Mouse (Mus musculus) midbrain, embryonic 14.5 days (tissue): Measurements from ENCODE around the gene Prkar1a. TPM values are rescaled to one million over a fixed set of nuclear protein-coding genes. Genes with fewer than 3 reads are reported as not detected.
A peak's percentile ranks its signal among the peaks of the same experiment; 100 is the strongest.

ENCODE experiments used
- ATAC-seq: fragments of 200-750 bp; cut with Nextera tagmentation; 2 replicates; pipeline ENCODE4 v1.8.0; 2017; ENCODE audit warnings: moderate number of reproducible peaks, moderate library complexity; ENCODE audit not compliant: low FRiP score, low TSS enrichment
- DNase-seq: peaks from one replicate; pipeline ENCODE4 v3.0.0-alpha.2; 2015
- H3K27ac ChIP-seq: fragments of 300-500 bp; sonication (generic); replicated peaks from 2 replicates; pipeline ENCODE4 v1.5.1; 2014; ENCODE audit warnings: mild to moderate bottlenecking, low read depth, low read length, moderate library complexity
- H3K27me3 ChIP-seq: fragments of 300-500 bp; sonication (generic); 2 replicates; pipeline ENCODE4 v1.6.1; 2014; ENCODE audit warnings: low read length, control low read depth, mixed read lengths; ENCODE audit not compliant: control insufficient read depth, insufficient read depth
- H3K36me3 ChIP-seq: fragments of 300-500 bp; sonication (generic); 2 replicates; pipeline ENCODE4 v1.6.1; 2014; ENCODE audit warnings: low read length, control low read depth; ENCODE audit not compliant: control insufficient read depth, insufficient read depth
- H3K4me1 ChIP-seq: fragments of 300-500 bp; sonication (generic); 2 replicates; pipeline ENCODE4 v1.6.1; 2014; ENCODE audit warnings: mild to moderate bottlenecking, antibody characterized with exemption, low read length, control low read depth; ENCODE audit not compliant: control insufficient read depth, insufficient read depth
- H3K4me2 ChIP-seq: fragments of 300-500 bp; sonication (generic); 2 replicates; pipeline ENCODE4 v1.6.1; 2014; ENCODE audit warnings: mild to moderate bottlenecking, low read length, moderate library complexity
- H3K4me3 ChIP-seq: fragments of 300-500 bp; sonication (generic); replicated peaks from 2 replicates; pipeline ENCODE4 v1.5.1; 2014; ENCODE audit warnings: low read depth, low read length
- H3K9ac ChIP-seq: fragments of 300-500 bp; sonication (generic); replicated peaks from 2 replicates; pipeline ENCODE4 v1.6.1; 2014; ENCODE audit warnings: mild to moderate bottlenecking, low read length, moderate library complexity
- H3K9me3 ChIP-seq: fragments of 300-500 bp; sonication (generic); 2 replicates; pipeline ENCODE4 v1.6.1; 2016; ENCODE audit warnings: low read length, control low read depth, mixed read lengths; ENCODE audit not compliant: control insufficient read depth
- WGBS: fragments of 180-500 bp; shearing (Covaris S2); extraction: QIAGEN DNeasy Blood & Tissue Kit; methylation state at CpG from one replicate; pipeline ENCODE4 v1.1.7; 2014; 5-methylcytosine and 5-hydroxymethylcytosine counted together
- polyA plus RNA-seq: library from polyadenylated mRNA; unstranded; fragments of >200 nt; fragmentation: Nextera tagmentation; extraction: Ambion mirVana; gene quantifications from 2 replicates; pipeline ENCODE4 v1.2.1, GENCODE M21; 2014

Gene Prkar1a
- polyA plus RNA-seq, 1 experiment from 2014 or later: 582 TPM

DNA sequence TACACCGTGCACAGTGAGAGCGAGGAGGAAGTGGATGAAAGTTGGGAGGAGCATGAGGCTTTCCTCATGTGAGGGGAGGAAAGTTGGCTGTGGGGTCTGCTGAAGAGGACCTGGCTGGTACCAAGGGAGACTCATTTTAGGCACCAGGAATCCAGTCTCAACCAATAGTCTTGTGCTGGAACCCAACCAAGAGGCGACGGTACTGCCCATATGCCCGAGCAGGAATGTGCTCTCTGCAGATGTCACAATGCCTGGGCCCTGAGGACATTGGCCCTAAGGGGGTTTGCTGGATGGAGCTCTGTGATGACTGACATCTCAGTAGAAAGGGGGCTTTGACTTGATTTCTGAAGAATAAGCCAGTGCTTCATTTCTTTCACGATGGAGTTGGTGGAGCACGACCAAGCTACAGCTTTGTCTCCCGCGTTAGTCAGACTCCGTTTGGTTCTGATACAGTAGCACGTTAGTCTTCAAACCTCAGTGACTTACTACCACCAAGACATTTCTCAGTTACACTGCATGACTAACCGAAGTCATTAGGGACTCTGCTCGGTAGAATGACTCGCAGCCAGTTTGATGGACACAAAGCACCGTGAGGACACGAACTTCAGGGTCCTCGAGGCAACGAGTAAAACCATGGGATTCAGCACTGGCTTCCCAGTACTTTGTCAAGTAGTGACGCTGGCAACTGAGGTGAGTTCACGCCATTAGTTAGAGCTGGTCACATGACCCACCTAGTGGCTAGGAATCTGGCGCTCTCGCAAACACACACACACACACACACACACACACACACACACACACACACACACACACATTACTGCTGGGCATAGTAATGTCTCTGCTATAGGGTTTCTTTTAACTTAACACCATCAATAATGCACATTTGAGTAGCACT lies 55.4 kb downstream of the Prkar1a start:
- Histone ChIP-seq H3K4me2 (no peak overlapping the region), H3K27me3 (no peaks in the 10 kb centered on the region), H3K27ac (0 out of 2 replicates have a peak overlapping the region, but pooled peaks have one; percentile 13), H3K4me1 (no peaks in the 10 kb centered on the region), H3K4me3 (no peak overlapping the region), H3K9ac (no peak overlapping the region), H3K9me3 (no peaks in the 10 kb centered on the region), H3K36me3 (no peaks in the 10 kb centered on the region)
- 84% methylated on average over 22 of the region's 22 CpGs for WGBS
- no peak for DNase-seq
- ATAC-seq: no peak

DNA sequence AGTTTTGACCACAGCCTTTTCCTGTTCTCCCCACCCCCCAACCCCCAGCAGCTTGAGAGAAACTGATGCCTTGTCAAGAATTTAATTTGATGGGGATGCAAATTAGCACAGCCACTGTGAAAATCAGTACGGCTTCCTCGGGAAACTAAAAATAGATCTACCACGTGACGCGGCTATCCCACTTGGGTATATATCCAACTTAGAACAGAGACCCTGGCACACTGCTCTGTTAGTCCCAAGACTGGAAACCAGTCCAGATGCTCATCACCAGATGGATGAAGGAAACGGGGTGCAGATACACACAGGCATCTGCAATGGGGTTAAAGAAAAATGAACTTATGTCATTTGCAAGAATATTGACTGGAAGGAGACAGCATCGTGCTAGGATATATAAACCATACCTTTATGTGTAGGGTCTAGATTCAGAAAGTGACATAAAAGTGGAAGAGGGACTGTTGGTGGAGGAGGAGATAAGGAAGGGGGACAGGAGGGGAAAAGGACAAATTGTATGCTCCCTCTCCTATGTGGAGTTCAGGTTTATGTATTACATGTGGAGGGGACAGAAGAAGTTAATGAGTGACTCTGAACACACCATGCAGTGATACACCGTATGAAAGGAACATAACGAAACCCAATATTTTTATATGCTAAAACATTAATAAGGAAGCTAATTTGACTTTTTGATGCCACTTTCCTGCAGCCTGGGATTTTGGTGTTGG lies 56.3 kb downstream of the Prkar1a start:
- Histone ChIP-seq H3K36me3 (no peaks in the 10 kb centered on the region), H3K27me3 (no peaks in the 10 kb centered on the region), H3K9me3 (no peaks in the 10 kb centered on the region), H3K9ac (no peak overlapping the region), H3K27ac (no peak overlapping the region), H3K4me3 (no peak overlapping the region), H3K4me2 (no peak overlapping the region), H3K4me1 (no peaks in the 10 kb centered on the region)
- 83% methylated on average over 9 of the region's 9 CpGs for WGBS
- ATAC-seq (no peak), DNase-seq (no peak)

DNA sequence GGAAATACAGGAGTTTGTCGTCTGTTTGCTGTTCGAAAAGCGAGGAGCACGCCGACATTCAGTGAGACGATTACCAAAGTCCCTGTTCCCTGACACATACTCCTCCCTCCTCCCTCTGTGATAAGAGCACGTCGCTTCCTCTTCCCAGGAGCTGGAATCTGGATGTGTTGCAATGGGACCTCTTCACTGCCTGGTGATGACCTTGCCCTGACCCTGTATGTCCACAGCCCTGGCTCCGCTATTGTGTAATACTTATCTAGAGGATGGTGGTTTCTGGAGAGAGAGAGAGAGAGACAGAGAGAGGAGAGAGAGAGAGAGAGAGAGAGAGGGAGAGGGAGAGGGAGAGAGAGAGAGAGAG lies 56.8 kb downstream of the Prkar1a start:
- WGBS: 81% methylated on average over 9 of the region's 9 CpGs
- DNase-seq (no peak), ATAC-seq (no peak)
- H3K4me1 ChIP-seq: no peaks in the 10 kb centered on the region
- no peak overlapping the region for H3K27ac ChIP-seq
- H3K9ac ChIP-seq: no peak overlapping the region
- H3K9me3 ChIP-seq: no peaks in the 10 kb centered on the region
- H3K36me3 ChIP-seq: no peaks in the 10 kb centered on the region
- H3K4me3 ChIP-seq: no peak overlapping the region
- no peak overlapping the region for H3K4me2 ChIP-seq
- H3K27me3 ChIP-seq: no peaks in the 10 kb centered on the region

DNA sequence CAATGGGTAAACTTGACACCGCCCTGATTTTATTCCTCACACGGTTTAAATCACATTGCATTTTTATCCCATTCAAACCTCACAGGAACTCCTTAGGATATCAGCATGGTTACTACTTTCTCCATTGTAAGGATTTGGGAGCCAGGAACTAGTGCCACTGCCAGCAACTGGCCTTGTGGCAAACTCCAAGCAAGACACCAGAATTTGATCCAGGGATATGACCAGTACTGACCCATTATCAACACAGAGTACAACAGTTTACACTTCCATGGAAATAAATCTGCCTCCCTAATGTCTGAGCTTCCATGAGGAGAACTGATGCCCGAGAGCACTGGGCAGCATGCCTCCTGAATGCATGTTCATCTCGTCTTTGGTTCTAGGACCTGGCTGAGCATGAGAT lies 57.4 kb downstream of the Prkar1a start:
- no peaks in the 10 kb centered on the region for H3K27me3 ChIP-seq
- WGBS: 89% methylated on average over 4 of the region's 4 CpGs
- H3K9me3 ChIP-seq: no peaks in the 10 kb centered on the region
- H3K4me3 ChIP-seq: no peak overlapping the region
- no peak overlapping the region for H3K9ac ChIP-seq
- DNase-seq (no peak), ATAC-seq (no peak)
- H3K4me1 ChIP-seq: no peaks in the 10 kb centered on the region
- no peak overlapping the region for H3K4me2 ChIP-seq
- no peaks in the 10 kb centered on the region for H3K36me3 ChIP-seq
- no peak overlapping the region for H3K27ac ChIP-seq

DNA sequence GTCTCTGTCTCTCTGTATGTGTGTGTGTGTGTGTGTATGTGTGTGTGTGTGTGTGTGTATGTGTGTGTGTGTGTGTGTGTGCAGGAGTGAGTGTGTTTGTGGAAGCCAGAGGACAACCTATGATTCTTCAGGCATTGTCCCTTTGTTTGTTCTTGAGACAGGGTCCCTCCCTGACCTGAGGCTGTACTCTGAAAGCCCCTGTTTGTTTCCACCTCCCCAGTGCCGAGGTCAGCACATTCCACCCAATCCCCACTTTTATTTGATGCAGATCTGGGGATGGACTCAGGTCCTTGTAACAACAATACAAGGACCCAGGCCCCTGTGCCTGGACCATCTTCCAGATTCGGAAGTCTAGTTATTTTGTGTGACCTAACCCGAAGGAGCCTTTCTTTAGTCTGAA lies 58.2 kb downstream of the Prkar1a start:
- no peaks in the 10 kb centered on the region for H3K36me3 ChIP-seq
- WGBS: 74% methylated on average over 3 of the region's 3 CpGs
- no peaks in the 10 kb centered on the region for H3K9me3 ChIP-seq
- DNase-seq: no peak
- H3K4me2 ChIP-seq: no peak overlapping the region
- no peaks in the 10 kb centered on the region for H3K4me1 ChIP-seq
- no peak overlapping the region for H3K9ac ChIP-seq
- ATAC-seq: no peak
- no peak overlapping the region for H3K4me3 ChIP-seq
- H3K27ac ChIP-seq: no peak overlapping the region
- no peaks in the 10 kb centered on the region for H3K27me3 ChIP-seq

DNA sequence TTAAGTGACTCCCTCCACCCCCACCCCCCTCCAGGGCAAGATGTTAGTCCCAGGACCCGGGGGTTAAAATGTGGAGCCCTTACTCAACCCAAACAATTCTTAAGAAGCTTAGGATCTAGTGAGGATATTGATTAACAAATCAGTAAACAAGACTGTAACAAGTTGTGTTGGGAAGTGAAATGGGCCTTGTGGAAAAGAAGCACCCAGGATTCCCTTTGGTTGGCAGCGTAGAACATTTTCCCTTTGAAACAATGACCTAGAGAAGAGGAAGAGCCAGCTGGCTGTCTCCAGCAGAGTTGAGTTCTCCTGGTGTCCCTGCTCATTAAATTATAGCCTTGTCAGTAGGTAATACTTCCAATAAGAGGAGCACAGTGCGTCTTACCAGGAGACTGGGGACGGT lies 59.6 kb downstream of the Prkar1a start:
- Histone ChIP-seq H3K27me3 (no peaks in the 10 kb centered on the region), H3K4me1 (no peaks in the 10 kb centered on the region), H3K36me3 (no peaks in the 10 kb centered on the region), H3K4me2 (no peak overlapping the region), H3K4me3 (no peak overlapping the region), H3K9me3 (no peaks in the 10 kb centered on the region), H3K27ac (no peak overlapping the region), H3K9ac (no peak overlapping the region)
- ATAC-seq (no peak), DNase-seq (no peak)
- WGBS: 93% methylated on average over 4 of the region's 4 CpGs

DNA sequence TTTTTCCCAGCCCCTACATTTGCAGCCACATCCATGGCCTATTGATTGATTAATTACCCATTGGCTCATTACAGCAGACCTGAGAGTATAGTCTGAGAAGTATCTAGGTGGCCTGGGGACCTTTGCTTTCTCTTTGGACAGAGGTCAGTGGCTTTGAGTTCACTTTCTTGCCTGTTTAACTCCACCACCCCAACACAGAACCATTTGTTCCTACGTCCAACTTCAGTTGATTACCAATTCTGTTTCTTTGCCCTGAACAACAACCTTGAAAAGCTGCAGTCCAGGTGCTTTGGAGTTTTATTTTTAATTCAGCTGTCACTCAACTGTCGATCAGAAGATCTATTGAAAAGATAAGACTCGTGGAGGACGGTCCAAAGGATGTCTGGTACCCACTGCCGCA lies 60.3 kb downstream of the Prkar1a start:
- Histone ChIP-seq H3K9me3 (no peaks in the 10 kb centered on the region), H3K9ac (no peak overlapping the region), H3K4me1 (no peaks in the 10 kb centered on the region), H3K27ac (no peak overlapping the region), H3K36me3 (no peaks in the 10 kb centered on the region), H3K4me3 (no peak overlapping the region), H3K27me3 (no peaks in the 10 kb centered on the region), H3K4me2 (no peak overlapping the region)
- 79% methylated on average over 5 of the region's 5 CpGs for WGBS
- ATAC-seq (no peak), DNase-seq (no peak)

DNA sequence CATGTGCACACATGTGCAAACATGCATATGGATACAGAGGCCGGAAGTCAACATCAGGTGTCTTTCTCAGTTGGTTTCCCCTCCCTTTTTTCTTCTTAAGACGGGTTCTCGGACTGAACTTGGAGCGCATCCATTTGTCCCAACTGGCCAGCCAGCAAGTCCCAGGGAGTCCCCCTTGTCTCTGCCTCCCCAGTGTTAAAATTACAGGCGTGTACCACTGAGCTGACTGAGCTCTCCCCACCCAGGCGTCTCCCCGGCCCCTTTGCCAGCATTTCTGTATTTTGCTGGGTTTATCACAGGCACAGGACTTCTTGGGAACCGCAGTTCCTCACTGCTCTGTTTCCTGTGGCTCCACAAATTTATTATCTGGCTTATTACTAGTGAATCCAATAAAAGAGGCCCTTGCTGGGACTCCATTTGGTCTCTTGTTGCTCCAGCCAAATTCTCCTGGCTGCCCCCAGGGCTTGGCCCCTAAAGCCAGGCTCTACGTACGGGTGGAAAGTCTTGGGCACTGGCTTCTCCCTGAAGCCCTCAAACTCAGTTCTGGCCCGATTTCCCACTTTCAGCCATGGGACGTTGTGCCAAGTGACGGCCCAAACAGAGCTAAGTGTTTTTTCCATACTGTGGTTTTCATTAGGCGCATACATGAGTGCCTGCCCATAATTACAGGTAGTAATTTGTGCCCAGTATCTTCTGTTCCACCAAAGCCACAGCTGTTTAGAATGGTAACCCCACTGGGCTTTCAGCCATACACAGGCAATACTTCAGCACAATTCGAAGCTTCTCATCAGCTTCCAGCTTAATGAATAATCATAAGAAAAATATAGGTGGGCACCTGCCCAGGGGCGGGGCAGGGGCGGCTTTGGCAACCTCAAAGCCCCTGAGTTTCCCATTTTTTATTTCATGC lies 65.4 kb downstream of the Prkar1a start:
- no peak overlapping the region for H3K27ac ChIP-seq
- no peak overlapping the region for H3K4me2 ChIP-seq
- H3K27me3 ChIP-seq: no peaks in the 10 kb centered on the region
- no peaks in the 10 kb centered on the region for H3K9me3 ChIP-seq
- no peak for DNase-seq
- no peaks in the 10 kb centered on the region for H3K36me3 ChIP-seq
- no peak for ATAC-seq
- H3K4me3 ChIP-seq: no peak overlapping the region
- H3K9ac ChIP-seq: no peak overlapping the region
- WGBS: 93% methylated on average over 17 of the region's 17 CpGs
- H3K4me1 ChIP-seq: no peaks in the 10 kb centered on the region
